Mouse (Mus musculus) thymus, postnatal 0 days (tissue): ENCODE measurements around the gene Slc34a1. TPM values are rescaled to one million over a fixed set of nuclear protein-coding genes. Genes with fewer than 3 reads are reported as not detected.

ENCODE experiments used
- DNase-seq: peaks from one replicate; pipeline ENCODE4 v3.0.0-alpha.2; 2015; ENCODE audit warnings: low spot score
- polyA plus RNA-seq: library from polyadenylated mRNA; unstranded; fragments of >200 nt; fragmentation: Nextera tagmentation; extraction: Ambion mirVana; gene quantifications from 2 replicates; pipeline ENCODE4 v1.2.1, GENCODE M21; 2015

Slc34a1 gene
- 0.06 and 0.07 TPM in 2 replicates for polyA plus RNA-seq

DNA sequence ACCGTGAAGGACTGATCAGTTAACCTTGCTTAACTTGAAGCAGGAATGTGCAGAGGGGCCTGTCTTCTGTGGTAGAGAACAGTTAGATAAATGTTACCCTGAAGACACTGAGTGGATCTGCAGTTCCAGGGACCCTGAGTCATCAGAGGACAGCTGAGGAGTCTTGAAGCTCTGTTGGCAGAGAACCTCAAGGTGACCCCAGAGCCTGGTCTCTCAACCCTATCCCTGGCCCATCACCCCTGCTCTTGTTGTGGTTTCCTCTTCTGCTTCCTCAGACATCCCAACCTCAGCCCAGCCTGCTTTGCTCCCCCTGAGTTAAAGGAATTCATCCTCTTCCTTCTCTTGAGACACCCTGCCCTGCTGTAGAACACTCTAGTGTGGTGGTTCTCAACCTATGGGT is at the start of gene Slc34a1:
Slc34a1 (plus strand) TSS at position 100 of the 400 bp plus-strand sequence.
- DNase-seq, result no peak

DNA sequence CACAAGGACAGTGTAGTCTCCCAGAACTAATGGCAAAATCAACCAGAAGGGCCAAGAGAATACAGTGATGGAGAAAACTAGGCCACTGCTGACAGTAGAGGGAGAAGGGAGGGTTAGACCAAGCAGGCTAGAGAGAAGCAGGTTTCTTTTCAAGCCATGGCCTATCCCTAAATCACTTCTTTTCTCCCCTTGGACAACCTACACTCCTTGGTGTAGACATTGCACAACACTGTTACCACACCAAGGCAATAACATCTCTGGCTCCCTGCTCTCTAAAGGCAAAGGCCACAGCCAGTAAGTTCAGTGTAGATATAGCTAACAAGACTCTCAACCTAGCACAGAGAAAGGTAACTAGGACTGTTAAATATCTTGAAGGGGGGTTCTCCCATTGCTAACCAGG is 36.8 kb upstream of the Slc34a1 start:
- no peak for DNase-seq

DNA sequence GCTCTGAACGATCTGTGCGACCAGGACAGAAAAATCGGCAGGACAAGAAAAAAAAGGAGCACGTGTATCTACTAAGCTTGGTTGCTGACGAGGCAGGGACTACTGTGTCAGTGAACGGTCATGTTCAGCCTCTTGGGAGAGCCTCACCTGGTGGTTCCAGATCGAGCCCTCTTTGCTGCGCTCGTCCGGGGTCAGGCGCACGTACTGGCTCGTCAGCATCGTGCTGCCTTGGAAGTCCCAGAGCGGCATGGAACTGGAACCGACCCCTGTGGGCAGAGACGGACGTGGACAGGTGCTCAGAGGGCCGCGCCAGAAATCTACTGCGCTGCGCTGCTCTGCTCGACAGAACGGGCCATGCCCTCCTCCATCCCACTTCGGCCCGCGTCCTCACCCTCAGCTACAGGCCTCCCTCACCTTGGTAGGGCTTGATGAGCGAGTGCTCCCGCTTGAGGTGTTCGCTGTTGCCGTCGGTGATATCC is 36.0 kb upstream of the Slc34a1 start:
- DNase-seq, result peak; percentile 35

DNA sequence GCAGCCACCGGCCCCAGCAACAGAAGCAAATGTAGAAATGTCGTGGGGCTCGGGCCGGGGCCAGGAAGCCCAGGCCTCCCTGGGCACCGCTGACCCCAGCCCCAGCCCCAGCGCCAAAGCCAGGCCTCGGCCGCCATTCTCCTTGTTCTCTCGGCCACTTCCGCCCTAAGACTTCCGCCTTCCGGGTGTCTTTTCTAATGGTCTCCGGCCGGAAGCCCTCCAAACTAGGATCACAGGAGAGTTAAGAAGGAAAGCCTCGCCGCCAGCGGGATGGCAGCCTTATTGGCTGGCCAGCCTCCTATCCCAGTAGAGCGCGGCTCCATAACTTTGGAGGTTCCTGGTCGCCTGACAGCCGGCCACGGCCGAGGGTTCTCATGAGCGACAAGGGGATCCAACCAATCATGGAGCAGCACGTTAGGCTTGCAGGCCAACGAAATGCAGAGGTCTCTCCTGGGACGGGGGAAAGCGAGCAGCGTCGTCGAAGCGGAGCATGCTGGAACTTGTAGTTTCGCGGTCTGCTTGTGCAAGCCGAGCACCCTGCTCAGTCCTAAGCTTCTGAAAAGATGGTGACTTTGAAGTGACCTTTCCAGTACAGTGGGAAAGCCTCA is 35.4 kb upstream of the Slc34a1 start, which contains the start of gene Lman2:
Lman2 (minus strand) TSS at position 331 of the 608 bp plus-strand sequence.
- DNase-seq, result peak; percentile 94

DNA sequence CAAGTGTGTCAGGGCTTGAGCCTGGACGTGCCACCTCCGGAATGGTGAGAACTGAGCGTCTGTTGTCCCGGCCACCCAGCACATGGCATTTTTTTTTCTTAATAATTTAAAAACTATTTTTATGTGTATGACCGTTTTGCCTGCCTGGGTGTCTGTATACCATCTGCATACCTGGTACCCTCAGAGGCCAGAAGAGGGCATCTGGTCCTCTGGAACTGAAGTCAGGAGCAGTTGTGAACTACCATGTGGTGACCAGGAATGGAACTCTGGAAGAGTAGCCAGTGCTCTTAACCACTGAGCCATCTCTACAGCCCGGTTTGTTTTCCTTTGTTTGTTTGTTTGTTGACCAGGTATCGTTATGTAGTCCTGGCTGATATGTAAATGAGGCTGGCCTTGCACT is 29.6 kb upstream of the Slc34a1 start:
- DNase-seq, result no peak

DNA sequence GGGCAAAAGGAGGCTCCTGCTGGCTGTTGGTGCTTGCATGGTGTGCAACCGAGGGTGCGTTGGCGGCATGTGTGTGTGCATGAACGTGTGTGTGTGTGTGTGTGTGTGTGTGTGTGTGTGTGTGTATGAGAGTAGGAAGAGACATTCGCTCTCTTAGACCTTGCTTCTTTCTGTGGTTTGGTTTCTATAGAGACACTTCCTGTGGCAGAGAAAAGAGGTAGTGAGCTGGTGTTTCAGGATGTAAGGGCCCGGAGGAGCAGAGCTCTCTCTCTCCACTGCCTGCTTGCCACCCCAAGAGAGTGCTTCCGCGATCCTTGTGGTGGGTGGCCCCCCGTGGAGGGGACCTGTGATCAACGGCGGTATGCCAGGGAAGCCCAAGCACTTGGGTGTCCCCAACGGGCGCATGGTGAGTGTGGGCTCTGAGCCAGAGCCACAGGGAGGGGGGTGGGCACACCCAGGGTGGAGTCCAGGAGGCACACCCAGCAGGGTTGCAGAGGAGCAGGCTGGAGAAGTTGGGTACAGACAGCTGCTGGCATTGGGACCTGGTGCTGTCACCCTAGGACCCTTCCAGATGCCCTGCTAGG is 28.4 kb upstream of the Slc34a1 start, which contains the start of gene Rgs14:
Rgs14 (plus strand) TSS at position 202 of the 584 bp plus-strand sequence.
- DNase-seq, result peak; percentile 91

DNA sequence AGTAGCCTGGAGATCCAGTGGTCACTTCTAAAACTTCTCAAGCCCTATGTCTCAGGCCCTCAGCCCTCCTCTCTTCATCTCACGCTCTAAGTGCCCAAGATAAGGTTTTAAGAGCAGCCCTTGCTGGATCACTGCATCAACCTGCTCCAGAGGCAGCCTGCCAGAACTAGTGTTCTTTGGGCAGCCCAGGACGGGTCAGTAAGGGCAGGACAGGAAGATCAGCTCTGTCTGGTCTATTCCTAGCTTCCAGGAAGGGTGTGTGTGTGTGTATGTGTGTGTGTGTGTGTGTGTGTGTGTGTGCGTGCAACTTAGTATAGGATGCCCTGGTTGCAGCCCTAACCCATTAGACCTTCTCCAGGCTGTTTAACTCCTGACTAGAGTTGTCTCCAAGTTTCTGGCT is 27.8 kb upstream of the Slc34a1 start:
- DNase-seq, result no peak

DNA sequence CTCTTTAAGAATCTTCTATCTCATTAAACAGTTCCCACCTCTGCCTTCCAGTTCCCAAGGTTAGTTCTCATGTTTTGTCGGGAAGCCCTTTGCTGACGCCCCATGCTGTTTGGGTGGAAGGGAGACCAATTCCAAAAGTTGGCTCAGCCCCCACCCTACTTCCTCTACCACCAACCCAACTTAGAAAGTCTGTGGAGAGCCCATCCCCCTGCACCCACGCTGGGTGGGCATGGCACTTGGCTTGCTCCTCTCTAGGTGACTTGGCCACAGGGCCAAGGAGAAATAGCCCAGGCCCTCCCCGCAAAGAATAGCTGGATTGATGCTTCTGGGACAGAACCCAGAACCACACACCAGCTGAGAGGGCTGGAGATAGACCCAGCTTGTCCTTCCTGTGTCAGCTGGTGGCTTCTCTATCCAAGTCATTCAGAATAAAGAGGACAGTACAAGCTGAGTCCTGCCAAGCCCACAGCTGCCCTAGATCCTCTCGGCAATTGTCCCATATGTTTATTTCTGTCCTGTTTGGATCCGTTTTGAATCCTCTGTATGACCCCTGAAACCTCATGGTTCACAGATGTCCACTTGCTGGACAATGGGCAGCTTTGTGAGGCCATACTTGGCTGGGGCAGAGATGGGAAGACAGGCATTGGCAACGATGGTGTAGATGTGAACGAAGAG is 26.8 kb upstream of the Slc34a1 start:
- no peak for DNase-seq

DNA sequence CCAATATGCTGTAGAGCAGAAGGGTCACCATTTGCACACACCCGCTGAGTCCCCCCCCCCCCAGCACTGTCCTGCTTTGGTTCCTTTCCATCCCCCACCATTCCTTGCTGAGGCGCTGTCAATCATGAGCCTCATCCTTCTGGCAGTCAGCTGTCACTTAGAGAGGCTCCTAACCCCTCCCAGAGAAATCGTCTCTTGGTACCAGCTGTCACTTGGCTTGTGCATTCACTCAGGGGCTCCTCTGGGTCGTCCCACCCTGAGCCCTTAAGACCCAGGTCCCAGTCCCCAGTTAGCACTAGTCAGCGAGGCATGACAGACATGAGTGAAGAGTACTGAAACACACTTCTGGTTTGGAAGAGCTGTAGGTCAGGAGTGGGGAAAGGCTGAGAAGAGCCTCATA is 26.2 kb upstream of the Slc34a1 start:
- DNase-seq, result no peak

DNA sequence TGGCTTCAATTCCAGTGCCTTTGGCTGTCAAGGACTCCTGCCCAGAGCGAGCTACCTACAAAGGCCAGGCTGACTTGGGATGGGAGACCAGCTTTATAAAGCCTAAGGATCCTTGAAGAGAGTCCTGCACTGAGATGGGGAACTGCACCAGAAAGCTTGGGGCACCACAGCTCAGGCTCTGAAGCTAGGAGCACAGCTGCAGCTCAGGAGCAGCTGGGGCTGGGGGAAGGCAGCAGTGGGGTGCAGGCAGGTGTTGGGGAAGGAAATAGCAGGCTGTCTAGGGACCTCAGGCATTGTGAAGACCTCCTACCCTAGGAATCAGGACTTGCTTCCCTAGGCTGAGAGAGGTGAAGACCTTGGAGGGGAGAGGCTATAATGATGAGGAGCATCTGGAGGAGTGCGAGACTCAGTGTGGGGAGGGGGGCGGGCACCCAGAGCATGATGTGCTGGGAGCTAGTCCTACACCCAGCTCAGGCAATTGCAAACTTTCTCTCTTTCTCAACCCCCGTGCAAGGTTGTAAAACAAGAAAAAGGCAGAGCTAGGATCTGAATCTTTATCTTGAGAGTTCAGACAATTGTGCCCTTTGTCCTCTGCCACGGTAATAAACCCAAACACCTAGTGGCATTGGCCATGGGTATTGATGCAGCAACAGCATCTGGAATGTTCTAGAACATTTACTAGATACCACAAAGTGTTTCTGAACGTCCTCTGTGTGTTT is 23.6 kb upstream of the Slc34a1 start:
- DNase-seq, result peak; percentile 82

DNA sequence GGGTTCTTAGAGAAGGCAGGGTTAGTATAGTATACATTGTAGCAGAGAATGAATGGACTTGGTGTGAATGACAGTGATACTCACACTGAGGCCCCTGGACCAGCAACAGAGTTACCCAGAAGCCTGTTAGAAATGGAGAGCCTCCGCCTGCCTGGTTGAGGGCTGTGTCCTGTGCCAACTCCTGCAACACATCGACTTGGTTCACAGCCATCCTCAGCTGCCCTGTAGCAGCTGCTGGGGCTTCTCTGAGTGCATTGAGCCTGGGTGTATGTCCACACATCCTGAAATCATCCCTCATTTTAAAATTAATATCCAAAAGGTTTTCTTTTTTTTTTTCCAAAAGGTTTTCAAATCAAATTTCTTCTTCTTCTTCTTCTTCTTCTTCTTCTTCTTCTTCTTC is 22.1 kb upstream of the Slc34a1 start:
- DNase-seq, result no peak

DNA sequence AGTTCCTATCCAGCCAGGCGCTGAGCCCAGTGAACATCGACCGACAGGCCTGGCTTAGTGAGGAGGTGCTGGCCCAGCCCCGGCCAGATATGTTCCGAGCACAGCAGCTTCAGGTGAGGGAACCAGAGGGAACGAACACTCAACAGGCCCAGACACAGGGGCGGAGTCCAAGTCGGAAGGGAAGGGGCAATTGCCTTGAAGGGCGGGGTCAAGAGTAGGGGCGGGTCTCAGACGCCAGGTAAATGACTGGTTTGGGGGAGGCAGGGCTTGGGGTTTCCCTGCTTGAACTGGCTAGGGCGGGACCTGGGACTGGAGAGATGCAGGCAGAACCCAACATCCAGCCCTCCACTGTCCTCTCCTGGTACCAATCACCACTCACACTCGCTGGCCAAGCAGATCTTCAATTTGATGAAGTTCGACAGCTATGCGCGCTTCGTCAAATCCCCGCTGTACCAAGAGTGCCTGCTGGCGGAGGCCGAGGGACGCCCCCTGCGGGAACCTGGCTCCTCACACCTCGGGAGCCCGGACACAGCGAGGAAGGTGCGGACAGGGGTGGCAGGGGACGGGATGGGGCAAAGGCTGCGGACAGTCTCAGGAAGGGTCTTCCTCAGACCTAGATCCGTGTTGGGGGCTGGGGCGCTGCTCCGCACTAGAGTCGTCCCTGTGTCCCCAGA is 18.9 kb upstream of the Slc34a1 start:
- no peak for DNase-seq

DNA sequence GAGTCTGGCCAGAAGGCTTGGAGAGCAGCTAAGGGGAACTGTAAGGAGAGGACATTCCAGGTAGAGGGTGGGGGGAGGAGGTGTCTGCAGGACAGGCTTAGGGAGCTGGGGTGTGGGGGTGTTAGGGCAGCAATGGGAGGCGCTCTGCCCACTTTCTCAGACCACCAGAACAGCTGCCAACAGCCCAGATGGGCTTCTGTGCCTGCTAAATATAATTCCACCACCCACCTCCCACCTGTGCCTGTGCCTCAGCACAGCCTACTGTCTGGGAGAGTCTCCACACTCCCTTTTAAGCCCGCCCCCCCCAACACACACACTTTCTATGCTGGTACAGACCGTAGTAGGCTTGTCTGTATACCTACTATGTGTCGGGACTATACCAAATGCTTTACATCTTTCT is 16.2 kb upstream of the Slc34a1 start:
- DNase-seq, result no peak

DNA sequence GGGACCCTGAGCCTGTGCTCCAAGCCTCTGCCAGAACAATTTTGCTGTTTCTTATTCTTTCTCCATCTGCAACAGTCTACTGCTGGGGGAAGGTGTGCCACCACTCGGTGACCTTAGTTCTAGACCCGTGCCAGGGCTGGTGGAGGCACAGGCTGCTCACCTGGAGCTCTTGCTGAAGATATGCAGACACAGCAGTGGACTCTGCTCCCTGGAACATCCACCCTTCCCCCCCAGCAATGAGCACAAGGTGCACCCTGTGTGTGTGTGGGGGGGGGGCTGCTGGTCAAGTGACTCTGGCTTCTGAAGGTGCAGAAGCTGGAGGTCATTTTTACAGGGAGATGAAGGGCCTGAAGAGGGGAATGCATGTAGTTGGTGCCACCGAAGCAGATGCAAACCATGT is 7.3 kb upstream of the Slc34a1 start:
- no peak for DNase-seq

DNA sequence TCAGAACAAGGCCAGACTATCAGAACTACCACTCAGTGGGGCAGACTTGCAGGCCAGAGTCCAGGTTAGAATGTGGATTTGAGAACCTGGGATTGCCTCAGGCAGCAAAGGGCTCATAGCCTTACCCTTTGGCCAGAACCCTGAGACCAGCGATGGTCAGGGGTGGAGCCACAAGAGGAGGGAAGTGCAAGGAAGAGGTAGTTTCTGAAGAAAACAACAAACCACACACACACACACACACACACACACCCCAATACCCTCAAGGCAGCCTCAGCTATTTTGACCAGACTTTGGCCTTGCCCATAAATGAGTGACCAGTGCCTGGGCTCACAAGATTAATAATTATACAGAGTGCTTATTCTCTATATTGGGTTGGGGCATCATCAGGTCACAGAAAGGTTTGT is 6.4 kb upstream of the Slc34a1 start:
- DNase-seq, result no peak

DNA sequence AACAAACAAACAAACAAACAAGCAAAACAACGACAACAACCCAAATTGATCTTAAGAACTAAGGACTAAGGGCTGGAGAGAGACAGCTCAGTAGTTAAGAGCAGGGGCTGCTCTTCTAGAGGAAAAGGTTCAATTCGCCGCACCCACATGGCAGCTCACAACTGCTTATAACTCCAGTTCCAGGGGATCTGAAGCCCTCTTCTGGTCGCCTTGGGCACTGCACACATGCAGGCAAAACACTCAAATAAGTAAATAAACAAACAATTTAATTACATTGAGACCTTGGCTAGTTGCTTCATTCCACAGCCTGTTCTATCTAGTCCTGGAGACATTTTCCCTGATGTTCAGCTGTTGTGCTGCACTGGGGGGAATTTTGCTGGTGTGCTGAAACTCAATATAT is 5.1 kb upstream of the Slc34a1 start:
- DNase-seq, result peak; percentile 60

DNA sequence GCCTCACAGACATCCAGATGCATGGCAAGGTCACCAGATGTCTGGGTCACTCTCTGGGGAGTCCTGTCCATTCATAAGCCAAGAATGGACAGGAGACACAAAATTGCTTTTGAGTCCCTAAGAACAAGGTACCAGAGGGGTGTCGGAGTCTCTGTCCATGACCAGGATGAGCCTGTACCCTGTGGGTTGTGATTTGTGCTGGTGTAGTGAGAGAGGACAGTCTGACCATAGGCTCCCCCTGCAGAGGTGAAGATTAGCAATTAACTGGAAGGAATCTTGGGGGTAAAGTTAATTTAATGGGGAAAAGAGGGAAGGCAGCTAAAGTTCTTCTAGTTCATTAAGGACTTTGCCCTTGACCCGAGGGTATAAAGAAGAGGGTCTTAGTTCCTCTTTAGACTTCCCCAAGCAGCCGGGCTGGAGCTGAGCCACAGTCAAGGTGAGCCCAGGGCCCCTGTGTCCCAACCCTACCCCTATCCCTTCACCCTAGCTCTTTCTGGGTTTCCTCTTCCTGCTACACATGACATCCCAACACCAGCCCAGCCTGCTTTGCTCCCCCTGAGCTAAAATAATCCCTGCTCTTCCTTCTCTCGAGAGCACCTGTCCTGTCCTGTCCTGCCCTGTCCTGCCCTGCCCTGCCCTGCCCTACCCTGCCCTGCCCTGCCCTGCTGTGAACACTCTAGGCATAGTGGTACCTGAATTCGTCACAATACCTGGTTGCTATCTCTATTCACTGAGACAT is 1.5 kb downstream of the Slc34a1 start:
- DNase-seq, result no peak

DNA sequence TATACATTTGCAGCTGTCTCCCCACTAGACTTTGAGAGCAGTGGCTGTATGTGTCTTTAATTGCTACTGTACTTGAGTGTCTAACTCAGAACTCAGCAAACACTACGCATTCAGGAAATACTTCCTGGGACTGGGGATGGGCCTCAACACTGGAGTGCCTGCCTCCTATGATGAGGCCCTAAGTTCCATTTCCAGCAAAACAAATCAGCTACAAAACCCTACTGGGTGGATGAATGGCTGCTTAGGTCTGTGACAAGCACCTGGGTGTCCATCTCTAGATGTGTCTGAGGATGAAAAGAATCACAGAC is 2.0 kb downstream of the Slc34a1 start:
- no peak for DNase-seq

DNA sequence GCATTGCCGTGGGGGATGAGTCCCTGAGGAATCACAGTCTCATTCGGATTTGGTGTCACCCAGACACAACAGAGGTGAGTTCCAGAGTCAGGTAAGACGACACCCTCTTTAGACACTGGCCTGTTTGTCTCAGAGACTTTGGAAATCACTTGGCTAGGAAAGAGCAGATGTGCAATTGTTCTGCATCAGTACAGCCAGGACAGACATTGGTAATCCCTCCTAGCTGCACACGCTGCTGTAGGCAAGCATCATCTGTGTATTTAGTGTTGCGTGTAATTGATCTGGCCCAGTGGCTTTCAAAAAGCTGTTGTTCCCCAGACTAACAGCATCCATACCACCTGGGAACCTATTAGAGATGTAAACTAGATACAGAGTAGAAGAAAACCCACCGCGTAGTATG is 5.3 kb downstream of the Slc34a1 start:
- DNase-seq, result no peak

DNA sequence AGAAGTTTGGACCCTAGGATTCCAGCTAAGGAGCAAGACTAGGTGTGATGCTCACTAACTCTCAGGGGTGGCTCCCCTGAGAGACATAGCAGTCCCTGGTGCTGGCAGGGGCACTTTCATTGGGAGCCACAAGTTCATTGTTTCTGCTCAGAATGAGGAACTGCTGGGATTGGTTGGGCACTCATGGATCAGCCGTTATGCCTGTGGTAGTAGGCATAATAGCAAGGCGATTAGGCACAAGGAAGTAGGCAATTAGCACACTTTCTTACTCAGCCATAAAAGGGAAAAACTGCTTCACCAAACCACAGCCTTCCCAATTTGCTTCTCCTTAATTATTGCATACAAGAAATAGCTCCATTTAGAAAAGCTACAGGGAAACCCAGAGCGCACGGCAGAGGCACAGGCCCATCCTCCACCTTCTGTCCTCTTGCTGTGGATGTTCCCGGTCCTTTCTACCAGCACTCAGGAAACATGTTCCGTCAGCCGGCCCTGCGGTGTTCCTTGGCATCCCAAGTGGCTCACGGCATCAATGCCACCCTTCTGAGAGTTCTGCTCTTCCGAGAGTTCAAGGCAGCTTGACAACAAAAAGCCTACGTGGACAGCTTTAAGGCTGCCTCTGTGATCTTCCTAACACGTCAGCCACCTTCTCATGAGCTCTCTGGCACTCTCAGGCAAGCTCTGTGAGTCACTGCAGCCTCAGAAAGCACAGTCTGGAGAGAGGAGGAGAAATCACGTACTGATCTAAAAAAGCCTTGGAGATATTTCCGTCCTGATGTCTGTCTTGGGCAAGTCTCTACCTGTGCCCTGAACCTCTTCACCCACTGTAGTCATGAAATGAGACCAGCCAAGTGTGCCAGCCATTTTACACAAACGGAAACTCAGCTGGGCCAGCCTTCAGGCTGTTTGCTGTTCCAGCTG is 6.2 kb downstream of the Slc34a1 start:
- no peak for DNase-seq
